Mouse (Mus musculus): ENCODE measurements around the gene Vamp9. TPM values are rescaled to one million over a fixed set of nuclear protein-coding genes. Genes with fewer than 3 reads are reported as not detected.

Vamp9 gene
- polyA plus RNA-seq, 1 experiment: not detected

- peak overlapping the region; percentile 79 for H3K27ac ChIP-seq (ENCODE audit: insufficient read depth, low read depth, low read length)
- no peak for TF ChIP-seq POLR2A (IDR thresholded peaks at IDR 0.05; ENCODE audit: low read depth, low read length)
- no peak for TF ChIP-seq CTCF (IDR thresholded peaks at IDR 0.05; ENCODE audit: extremely low read depth, insufficient read length, insufficient replicate concordance, low read depth, low read length)
- 40% methylated on average over 3 of the region's 3 CpGs for WGBS
Measured at GRCm38 (mm10) chr5:99994166-99994565, 88.1 kb downstream of the Vamp9 start.

GRCm38 (mm10) chr5:99994680-99995079 lies 88.6 kb downstream of the Vamp9 start:
- Histone ChIP-seq H3K27me3 (ENCODE audit: control insufficient read depth, insufficient read depth, low read length) (no peaks in the 10 kb centered on the region), H3K4me3 (ENCODE audit: low read depth, low read length) (no peak overlapping the region), H3K4me1 (ENCODE audit: control insufficient read depth, insufficient read depth, insufficient read length, low read length) (peaks cover 13% of the 10 kb centered on the region; the same call in 1 of the 2 replicates), H3K36me3 (ENCODE audit: control insufficient read depth, insufficient read depth, low read length) (no peaks in the 10 kb centered on the region), H3K27ac (ENCODE audit: insufficient read depth, low read depth, low read length) (peak overlapping the region; percentile 79)
- WGBS: 43% methylated on average over 3 of the region's 3 CpGs
- TF ChIP-seq POLR2A (IDR thresholded peaks at IDR 0.05; ENCODE audit: low read depth, low read length) (no peak), CTCF (IDR thresholded peaks at IDR 0.05; ENCODE audit: extremely low read depth, insufficient read length, insufficient replicate concordance, low read depth, low read length) (no peak)

More at GRCm38 (mm10) chr5:99994166-99994565, 88.1 kb downstream of the Vamp9 start:
- no peaks in the 10 kb centered on the region for H3K36me3 ChIP-seq (ENCODE audit: control insufficient read depth, insufficient read depth, low read length)
- peaks cover 13% of the 10 kb centered on the region; the same call in 1 of the 2 replicates for H3K4me1 ChIP-seq (ENCODE audit: control insufficient read depth, insufficient read depth, insufficient read length, low read length)
- no peak overlapping the region for H3K4me3 ChIP-seq (ENCODE audit: low read depth, low read length)
- no peaks in the 10 kb centered on the region for H3K27me3 ChIP-seq (ENCODE audit: control insufficient read depth, insufficient read depth, low read length)

GRCm38 (mm10) chr5:100000048-100000447 lies 94.0 kb downstream of the Vamp9 start:
- Histone ChIP-seq H3K27ac (ENCODE audit: insufficient read depth, low read depth, low read length) (no peak overlapping the region), H3K36me3 (ENCODE audit: control insufficient read depth, insufficient read depth, low read length) (no peaks in the 10 kb centered on the region), H3K4me3 (ENCODE audit: low read depth, low read length) (no peak overlapping the region), H3K27me3 (ENCODE audit: control insufficient read depth, insufficient read depth, low read length) (no peaks in the 10 kb centered on the region), H3K4me1 (ENCODE audit: control insufficient read depth, insufficient read depth, insufficient read length, low read length) (peaks cover 7% of the 10 kb centered on the region; the same call in 1 of the 2 replicates)
- no peak for TF ChIP-seq CTCF (IDR thresholded peaks at IDR 0.05; ENCODE audit: extremely low read depth, insufficient read length, insufficient replicate concordance, low read depth, low read length)
- no peak for TF ChIP-seq POLR2A (IDR thresholded peaks at IDR 0.05; ENCODE audit: low read depth, low read length)
- WGBS: 89% methylated on average over 7 of the region's 7 CpGs

- Histone ChIP-seq H3K4me3 (ENCODE audit: low read depth, low read length) (no peak overlapping the region), H3K4me1 (ENCODE audit: control insufficient read depth, insufficient read depth, insufficient read length, low read length) (peaks cover 9% of the 10 kb centered on the region; the same call in 1 of the 2 replicates), H3K36me3 (ENCODE audit: control insufficient read depth, insufficient read depth, low read length) (no peaks in the 10 kb centered on the region), H3K27ac (ENCODE audit: insufficient read depth, low read depth, low read length) (no peak overlapping the region), H3K27me3 (ENCODE audit: control insufficient read depth, insufficient read depth, low read length) (no peaks in the 10 kb centered on the region)
- no peak for TF ChIP-seq POLR2A (IDR thresholded peaks at IDR 0.05; ENCODE audit: low read depth, low read length)
- no peak for TF ChIP-seq CTCF (IDR thresholded peaks at IDR 0.05; ENCODE audit: extremely low read depth, insufficient read length, insufficient replicate concordance, low read depth, low read length)
- 83% methylated on average over 8 of the region's 8 CpGs for WGBS
Measured at GRCm38 (mm10) chr5:100000500-100000899, 94.4 kb downstream of the Vamp9 start.

Other genes starting within 250 kb of the Vamp9 start
- gene Rasgef1b, start 177.2 kb upstream of the Vamp9 start, polyA plus RNA-seq (2012; rRNA removed): 4.9 and 16.2 TPM in 2 replicates
- 22.4 and 79.4 TPM in 2 replicates for gene Hnrnpd, start 72.7 kb downstream of the Vamp9 start, polyA plus RNA-seq (2012; rRNA removed)
- gene 4930524J08Rik, start 72.8 kb downstream of the Vamp9 start, polyA plus RNA-seq (2012; rRNA removed): 1.8 and 5.6 TPM in 2 replicates
- gene Hnrnpdl, start 133.4 kb downstream of the Vamp9 start, polyA plus RNA-seq (2012; rRNA removed): 14.4 and 41.0 TPM in 2 replicates
- 14.4 and 33.9 TPM in 2 replicates for gene Enoph1, start 133.7 kb downstream of the Vamp9 start, polyA plus RNA-seq (2012; rRNA removed)

Measured in small intestine, adult 2 months (tissue).